Mouse (Mus musculus): ENCODE data around the gene Cttn. TPM values are rescaled to one million over a fixed set of nuclear protein-coding genes. Genes with fewer than 3 reads are reported as not detected.

Gene Cttn
- polyA plus RNA-seq, 1 experiment = 11.7 TPM

- Histone ChIP-seq H3K9me3 (ENCODE audit: control insufficient read depth, low read length) (no peaks in the 10 kb centered on the region), H3K4me1 (ENCODE audit: control insufficient read depth) (no peaks in the 10 kb centered on the region), H3K36me3 (ENCODE audit: control insufficient read depth) (peaks cover 94% of the 10 kb centered on the region), H3K27me3 (ENCODE audit: control insufficient read depth) (no peaks in the 10 kb centered on the region), H3K4me3 (replicated peaks) (no peak overlapping the region)
- no peak for TF ChIP-seq GATA1 (IDR thresholded peaks at IDR 0.05; ENCODE audit: low read length)
- TF ChIP-seq TAL1 (IDR thresholded peaks at IDR 0.05; ENCODE audit: low read length) = no peak
Measured at GRCm38 (mm10) chr7:144461246-144461902, 9.4 kb downstream of the Cttn start.

DNA sequence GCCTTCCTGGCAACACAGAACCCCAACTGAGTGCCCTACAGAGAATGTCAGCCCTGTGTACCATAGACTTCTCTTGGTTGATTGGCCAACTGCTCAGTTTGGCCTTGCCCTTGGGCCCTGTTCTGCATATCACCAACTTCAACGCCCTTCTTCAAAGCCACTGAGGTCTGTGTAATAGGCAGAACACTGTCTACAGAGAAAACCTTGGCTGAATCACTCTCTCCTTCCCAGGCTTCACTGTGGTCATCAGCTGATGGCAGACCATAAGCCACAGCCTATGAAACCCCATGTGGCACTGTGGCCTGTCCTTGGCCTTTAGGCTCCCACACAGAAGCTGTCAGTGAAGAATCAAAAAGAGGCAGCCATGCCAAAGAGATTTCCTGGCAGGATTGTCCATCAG is 11.9 kb downstream of the Cttn start:
- H3K4me3 ChIP-seq (replicated peaks) = no peak overlapping the region
- no peaks in the 10 kb centered on the region for H3K9me3 ChIP-seq (ENCODE audit: control insufficient read depth, low read length)
- TF ChIP-seq TAL1 (IDR thresholded peaks at IDR 0.05; ENCODE audit: low read length) = no peak
- TF ChIP-seq GATA1 (IDR thresholded peaks at IDR 0.05; ENCODE audit: low read length) = no peak
- no peaks in the 10 kb centered on the region for H3K4me1 ChIP-seq (ENCODE audit: control insufficient read depth)
- no peaks in the 10 kb centered on the region for H3K27me3 ChIP-seq (ENCODE audit: control insufficient read depth)
- peaks cover 99% of the 10 kb centered on the region for H3K36me3 ChIP-seq (ENCODE audit: control insufficient read depth)

- Histone ChIP-seq H3K36me3 (ENCODE audit: control insufficient read depth) (peaks cover 93% of the 10 kb centered on the region), H3K4me1 (ENCODE audit: control insufficient read depth) (no peaks in the 10 kb centered on the region), H3K4me3 (replicated peaks) (no peak overlapping the region), H3K27me3 (ENCODE audit: control insufficient read depth) (no peaks in the 10 kb centered on the region), H3K9me3 (ENCODE audit: control insufficient read depth, low read length) (no peaks in the 10 kb centered on the region)
- TF ChIP-seq GATA1 (IDR thresholded peaks at IDR 0.05; ENCODE audit: low read length) (no peak), TAL1 (IDR thresholded peaks at IDR 0.05; ENCODE audit: low read length) (no peak)
Measured at GRCm38 (mm10) chr7:144450661-144451060, 20.1 kb downstream of the Cttn start.

GRCm38 (mm10) chr7:144449637-144450570 is 20.9 kb downstream of the Cttn start:
- H3K4me3 ChIP-seq (replicated peaks) = no peak overlapping the region
- no peaks in the 10 kb centered on the region for H3K4me1 ChIP-seq (ENCODE audit: control insufficient read depth)
- H3K9me3 ChIP-seq (ENCODE audit: control insufficient read depth, low read length) = no peaks in the 10 kb centered on the region
- no peaks in the 10 kb centered on the region for H3K27me3 ChIP-seq (ENCODE audit: control insufficient read depth)
- peaks cover 93% of the 10 kb centered on the region for H3K36me3 ChIP-seq (ENCODE audit: control insufficient read depth)
- TF ChIP-seq GATA1 (IDR thresholded peaks at IDR 0.05; ENCODE audit: low read length) = no peak
- TF ChIP-seq TAL1 (IDR thresholded peaks at IDR 0.05; ENCODE audit: low read length) = no peak

DNA sequence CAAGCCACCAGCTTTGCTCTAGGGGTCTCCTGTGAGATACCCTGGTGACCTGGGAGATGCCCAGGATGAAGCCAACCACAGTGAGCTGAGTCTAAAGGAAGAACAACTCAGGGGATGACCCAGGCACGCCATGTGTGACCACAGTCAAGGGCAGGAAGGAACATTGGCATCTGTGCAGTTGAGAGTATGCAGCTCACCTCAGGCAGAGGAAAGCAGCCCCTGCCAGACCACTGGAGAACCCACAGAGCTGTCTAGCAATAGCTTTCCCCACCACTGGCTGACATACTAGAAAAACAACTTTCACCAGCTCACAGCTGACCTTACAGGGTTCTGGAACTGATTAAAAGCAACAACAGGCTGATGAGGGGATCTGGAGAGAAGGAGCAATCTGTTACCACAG is 22.6 kb downstream of the Cttn start:
- no peaks in the 10 kb centered on the region for H3K27me3 ChIP-seq (ENCODE audit: control insufficient read depth)
- no peaks in the 10 kb centered on the region for H3K9me3 ChIP-seq (ENCODE audit: control insufficient read depth, low read length)
- H3K4me3 ChIP-seq (replicated peaks) = no peak overlapping the region
- H3K36me3 ChIP-seq (ENCODE audit: control insufficient read depth) = peaks cover 83% of the 10 kb centered on the region
- no peak for TF ChIP-seq GATA1 (IDR thresholded peaks at IDR 0.05; ENCODE audit: low read length)
- no peak for TF ChIP-seq TAL1 (IDR thresholded peaks at IDR 0.05; ENCODE audit: low read length)
- no peaks in the 10 kb centered on the region for H3K4me1 ChIP-seq (ENCODE audit: control insufficient read depth)

- H3K4me1 ChIP-seq (ENCODE audit: control insufficient read depth) = no peaks in the 10 kb centered on the region
- H3K36me3 ChIP-seq (ENCODE audit: control insufficient read depth) = peaks cover 79% of the 10 kb centered on the region
Measured at GRCm38 (mm10) chr7:144447146-144447545, 23.7 kb downstream of the Cttn start.

GRCm38 (mm10) chr7:144444788-144445187 is 26.0 kb downstream of the Cttn start:
- H3K27me3 ChIP-seq (ENCODE audit: control insufficient read depth) = no peaks in the 10 kb centered on the region
- no peaks in the 10 kb centered on the region for H3K4me1 ChIP-seq (ENCODE audit: control insufficient read depth)
- no peak for TF ChIP-seq TAL1 (IDR thresholded peaks at IDR 0.05; ENCODE audit: low read length)
- H3K36me3 ChIP-seq (ENCODE audit: control insufficient read depth) = peaks cover 81% of the 10 kb centered on the region
- H3K9me3 ChIP-seq (ENCODE audit: control insufficient read depth, low read length) = no peaks in the 10 kb centered on the region
- H3K4me3 ChIP-seq (replicated peaks) = no peak overlapping the region

More at GRCm38 (mm10) chr7:144447146-144447545, 23.7 kb downstream of the Cttn start:
- TF ChIP-seq TAL1 (IDR thresholded peaks at IDR 0.05; ENCODE audit: low read length) (no peak), GATA1 (IDR thresholded peaks at IDR 0.05; ENCODE audit: low read length) (no peak)
- no peak overlapping the region for H3K4me3 ChIP-seq (replicated peaks)
- no peaks in the 10 kb centered on the region for H3K9me3 ChIP-seq (ENCODE audit: control insufficient read depth, low read length)
- no peaks in the 10 kb centered on the region for H3K27me3 ChIP-seq (ENCODE audit: control insufficient read depth)

DNA sequence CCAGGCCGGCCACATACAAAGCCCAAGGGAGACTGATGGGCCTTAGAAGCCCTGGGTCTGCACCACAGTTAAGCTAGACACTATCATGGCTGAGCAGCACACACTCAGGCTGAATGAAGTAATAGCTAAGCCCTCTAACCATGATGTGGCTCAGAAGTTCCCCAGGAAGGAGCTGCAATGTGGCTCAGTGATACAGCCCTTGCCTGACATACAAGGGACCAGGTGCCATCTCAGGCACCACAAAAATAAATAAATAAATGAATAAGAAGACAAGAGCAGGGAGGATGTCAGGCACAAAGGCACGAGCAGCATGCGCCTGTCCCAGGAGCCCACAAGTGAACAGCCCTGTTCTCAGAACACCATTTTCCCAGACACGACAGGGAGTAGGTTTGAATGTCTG is 28.8 kb downstream of the Cttn start:
- H3K27me3 ChIP-seq (ENCODE audit: control insufficient read depth) = no peaks in the 10 kb centered on the region
- no peak overlapping the region for H3K4me3 ChIP-seq (replicated peaks)
- H3K9me3 ChIP-seq (ENCODE audit: control insufficient read depth, low read length) = no peaks in the 10 kb centered on the region
- no peaks in the 10 kb centered on the region for H3K4me1 ChIP-seq (ENCODE audit: control insufficient read depth)
- TF ChIP-seq GATA1 (IDR thresholded peaks at IDR 0.05; ENCODE audit: low read length) (no peak), TAL1 (IDR thresholded peaks at IDR 0.05; ENCODE audit: low read length) (no peak)
- peaks cover 84% of the 10 kb centered on the region for H3K36me3 ChIP-seq (ENCODE audit: control insufficient read depth)

DNA sequence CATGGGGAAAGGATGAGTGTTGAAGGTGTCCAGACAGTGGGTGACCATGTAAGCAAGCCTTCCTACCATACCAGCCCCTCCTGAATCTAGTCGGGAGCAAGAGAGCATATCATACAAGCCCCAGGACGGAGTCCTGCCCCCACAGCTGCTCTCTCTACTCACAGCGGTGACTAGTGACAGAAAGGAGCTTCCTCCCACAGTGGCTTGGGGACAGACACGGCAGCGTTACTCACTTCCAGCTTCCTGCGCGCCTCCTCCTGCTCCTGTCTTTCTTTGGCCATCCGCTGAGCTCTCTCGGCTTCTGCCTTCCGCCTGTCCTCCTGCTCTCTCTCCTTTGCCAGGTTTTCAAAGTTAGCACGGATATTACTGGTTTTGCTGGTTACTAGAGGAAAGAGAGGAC is 29.3 kb downstream of the Cttn start:
- H3K36me3 ChIP-seq (ENCODE audit: control insufficient read depth) = peaks cover 84% of the 10 kb centered on the region
- H3K4me3 ChIP-seq (replicated peaks) = no peak overlapping the region
- TF ChIP-seq GATA1 (IDR thresholded peaks at IDR 0.05; ENCODE audit: low read length) (no peak), TAL1 (IDR thresholded peaks at IDR 0.05; ENCODE audit: low read length) (no peak)
- no peaks in the 10 kb centered on the region for H3K27me3 ChIP-seq (ENCODE audit: control insufficient read depth)
- no peaks in the 10 kb centered on the region for H3K9me3 ChIP-seq (ENCODE audit: control insufficient read depth, low read length)
- H3K4me1 ChIP-seq (ENCODE audit: control insufficient read depth) = no peaks in the 10 kb centered on the region

All from erythroblast, embryonic 14.5 days (primary cell).